Mouse (Mus musculus): Measurements from ENCODE around the gene Alkbh6.

- TF ChIP-seq ZC3H11A (IDR thresholded peaks at IDR 0.05; ENCODE audit: borderline replicate concordance, low read depth, low read length) = no peak
- 0 out of 2 replicates have a peak, but pooled peaks have one; percentile 20 for TF ChIP-seq MAFK (IDR thresholded peaks at IDR 0.05; ENCODE audit: insufficient read depth, low read depth, low read length)
Measured at GRCm38 (mm10) chr7:30346635-30347379, 38.3 kb downstream of the Alkbh6 start.

Data from ES-E14 (cell line).